Comparison of ENCODE assay signal across 13 mouse cellular contexts in genomic region chr1:128440386-128441128, GRCm38 (mm10). TPM values are rescaled to one million over a fixed set of nuclear protein-coding genes. Genes with fewer than 3 reads are reported as not detected.
A peak's percentile ranks its signal among the peaks of the same experiment; 100 is the strongest.
DNase-seq lines count a peak whose midpoint lies in the region; ATAC-seq and TF ChIP-seq lines count a peak whose summit lies in the region.
"Had no signal": no experiment of that assay in that cellular context is flagged by ENCODE, and none has a peak within 500 bp of the region (broad histone marks: within the 10 kb centered on the region; RNA-seq: fewer than 3 reads in every experiment).

No protein-coding gene starts in this region.

- ATAC-seq in heart, embryonic 12.5 days (ENCODE audit: insufficient number of reproducible peaks, low FRiP score): no peak
- no peak for ATAC-seq in lung, embryonic 14.5 days (ENCODE audit: insufficient read depth)
- no peak for ATAC-seq in monocyte, adult 5-6 weeks (replicated peaks; ENCODE audit: insufficient number of reproducible peaks, low FRiP score, low TSS enrichment, poor library complexity, severe bottlenecking)
- ATAC-seq: intestine, embryonic 15.5 days; liver, embryonic 12.5 days had no signal

- no peaks in the 10 kb centered on the region for H3K36me3 ChIP-seq in heart, embryonic 12.5 days
- H3K36me3 ChIP-seq in lung, embryonic 14.5 days (ENCODE audit: insufficient read depth): no peaks in the 10 kb centered on the region
- H3K36me3 ChIP-seq: intestine, embryonic 15.5 days; liver, embryonic 12.5 days had no signal

- H3K4me2 ChIP-seq in heart, embryonic 12.5 days: no peak overlapping the region
- H3K4me2 ChIP-seq in lung, embryonic 14.5 days: no peak overlapping the region
- H3K4me2 ChIP-seq: intestine, embryonic 15.5 days; liver, embryonic 12.5 days had no signal

- 43% methylated on average over 16 of the region's 16 CpGs for WGBS in heart, embryonic 12.5 days
- WGBS in lung, embryonic 14.5 days: 46% methylated on average over 16 of the region's 16 CpGs

- no peaks in the 10 kb centered on the region for H3K9me3 ChIP-seq in heart, embryonic 12.5 days (replicated peaks)
- no peaks in the 10 kb centered on the region for H3K9me3 ChIP-seq in lung, embryonic 14.5 days (ENCODE audit: low read depth, low read length)
- H3K9me3 ChIP-seq: intestine, embryonic 15.5 days; liver, embryonic 12.5 days; megakaryocyte, embryonic 14.5 days had no signal

- H3K27ac ChIP-seq in heart, embryonic 12.5 days (ENCODE audit: poor library complexity, severe bottlenecking): no peak overlapping the region
- no peak overlapping the region for H3K27ac ChIP-seq in lung, embryonic 14.5 days (ENCODE audit: low read depth)
- H3K27ac ChIP-seq: intestine, embryonic 15.5 days; liver, embryonic 12.5 days had no signal

- no peak overlapping the region for H3K9ac ChIP-seq in heart, embryonic 12.5 days
- no peak overlapping the region for H3K9ac ChIP-seq in lung, embryonic 14.5 days
- H3K9ac ChIP-seq: intestine, embryonic 15.5 days; liver, embryonic 12.5 days had no signal

- no peaks in the 10 kb centered on the region for H3K27me3 ChIP-seq in heart, embryonic 12.5 days (replicated peaks)
- H3K27me3 ChIP-seq in lung, embryonic 14.5 days (ENCODE audit: insufficient read depth, low read length): no peaks in the 10 kb centered on the region
- H3K27me3 ChIP-seq: intestine, embryonic 15.5 days; liver, embryonic 12.5 days; megakaryocyte, embryonic 14.5 days had no signal

- H3K4me3 ChIP-seq in heart, embryonic 12.5 days: no peak overlapping the region
- H3K4me3 ChIP-seq in lung, embryonic 14.5 days (ENCODE audit: low read depth, low read length): no peak overlapping the region
- H3K4me3 ChIP-seq: intestine, embryonic 15.5 days; liver, embryonic 12.5 days; megakaryocyte, embryonic 14.5 days had no signal

- TF ChIP-seq CTCF in lung, embryonic 14.5 days (IDR thresholded peaks at IDR 0.05; ENCODE audit: low read depth): no peak

- peaks cover 5% of the 10 kb centered on the region; the same call in 1 of the 2 replicates for H3K4me1 ChIP-seq in heart, embryonic 12.5 days (replicated peaks)
- no peaks in the 10 kb centered on the region for H3K4me1 ChIP-seq in lung, embryonic 14.5 days (ENCODE audit: insufficient read depth)
- H3K4me1 ChIP-seq: intestine, embryonic 15.5 days; liver, embryonic 12.5 days had no signal

- DNase-seq in heart, adult 8-10 months (ENCODE audit: low spot score): peak; percentile 50
- DNase-seq in lung, embryonic 14.5 days: peak; percentile 24
- DNase-seq in lung, postnatal 36 days: no peak
- DNase-seq in embryo, embryonic 10.5 days (ENCODE audit: low spot score): peak; percentile 50
- DNase-seq in heart, postnatal 4 days: peak; percentile 12
- no peak for DNase-seq in Muller cell, postnatal 12 days (ENCODE audit: inconsistent ontology term)
- DNase-seq: adrenal gland, adult 8-10 months; right cerebral cortex, postnatal 14 days had no signal

RNA-seq across cellular contexts. Expression of gene Dars, which starts 23.4 kb away (rescaled TPM):
- total RNA-seq in heart, adult 8-10 months (2022): 10 to 100 TPM; 64.0 to 71.4 (median 65.7) TPM
- 110 and 117 TPM in 2 replicates for polyA plus RNA-seq in heart, embryonic 12.5 days (2016; fragmentation: Nextera tagmentation; extraction: Ambion mirVana)
- 108 and 109 TPM in 2 replicates for polyA plus RNA-seq in lung, embryonic 14.5 days (2014; fragmentation: Nextera tagmentation; extraction: Ambion mirVana)
- 10 to 100 TPM; 56.5 to 57.8 TPM for total RNA-seq in heart, postnatal 4 days (2021)
- 92.1 to 108 TPM (median 101 TPM) in 3 replicates for total RNA-seq in monocyte, adult 5-6 weeks (2017)

Comparison
In these comparisons a context has a peak if more than half of its experiments do, and no peak if none do; other contexts are left out.
1. DNase-seq: peak in heart, adult 8-10 months (single experiment), lung, embryonic 14.5 days (single experiment), embryo, embryonic 10.5 days (single experiment) and heart, postnatal 4 days (single experiment); none in lung, postnatal 36 days (single experiment) and Muller cell, postnatal 12 days (single experiment).